Mouse (Mus musculus) Patski (cell line): ENCODE data around the gene Mapk11. TPM values are rescaled to one million over a fixed set of nuclear protein-coding genes. Genes with fewer than 3 reads are reported as not detected.

Source experiments
- ATAC-seq: fragments of 100-300 bp; one replicate; pipeline ENCODE4 v1.8.0; 2021
- CTCF ChIA-PET: fragments of 350-600 bp; sonication (Branson Sonifier 250); formaldehyde crosslinking; loops from one replicate; lab custom pipeline; 2022; ENCODE audit warnings: inconsistent platforms; lab: Charles Lee
- POLR2A ChIA-PET: fragments of 350-600 bp; sonication (Branson Sonifier 250); formaldehyde crosslinking; loops from one replicate; lab custom pipeline; 2022; ENCODE audit warnings: antibody characterized with exemption, inconsistent platforms; lab: Charles Lee
- DNase-seq: peaks from one replicate; pipeline ENCODE4 v3.0.0-alpha.2; 2011; ENCODE audit warnings: low read depth, low spot score
- H3K27me3 ChIP-seq: fragments of 371-371 bp; one replicate; pipeline ENCODE4 v1.5.1; 2021
- CTCF ChIP-seq: fragments of 100-300 bp; IDR thresholded peaks from one replicate; pipeline ENCODE4 v1.5.1; 2021
- in situ Hi-C: fragments of 300-500 bp; cut with MboI; formaldehyde crosslinking; loops from 3 replicates; pipeline ENCODE4 v1.11.1; 2018; ENCODE audit warnings: low pct_unique_long_range_greater_than_20kb, mixed read lengths
- polyA plus RNA-seq: library from polyadenylated mRNA; unstranded; gene quantifications from one replicate; pipeline ENCODE4 v1.2.3, GENCODE M21; 2021

The Mapk11 gene
- polyA plus RNA-seq, 1 experiment from 2014 or later = 16.3 TPM

GRCm38 (mm10) chr15:89165478-89165877 is 16.1 kb upstream of the Mapk11 start:
- DNase-seq (no peak), ATAC-seq (no peak)
- ChIA-PET CTCF (interaction anchor here (0.8 to 1.1 kb wide), 2 partner anchors 30 to 37 kb away, joined by 3 to 4 read pairs; partner anchors contain the start of genes Dennd6b and Hdac10), POLR2A (interaction anchor here (0.9 to 1.1 kb wide), 3 partner anchors 10 to 14 kb away, joined by 3 read pairs; no protein-coding TSS in a partner anchor)
- TF ChIP-seq CTCF = no peak
- H3K27me3 ChIP-seq = no peaks in the 10 kb centered on the region
- in situ Hi-C loops = no loop called here

GRCm38 (mm10) chr15:89161397-89161796 is 12.0 kb upstream of the Mapk11 start:
- CTCF ChIA-PET = interaction anchor here (1.0 to 1.2 kb wide), 2 partner anchors 16 to 48 kb away, joined by 3 to 4 read pairs; no protein-coding TSS in a partner anchor
- no peak for TF ChIP-seq CTCF
- ATAC-seq (peak; percentile 56), DNase-seq (no peak)
- no peaks in the 10 kb centered on the region for H3K27me3 ChIP-seq
- in situ Hi-C loops = no loop called here
- POLR2A ChIA-PET = no interaction called here

GRCm38 (mm10) chr15:89158516-89158915 is 9.1 kb upstream of the Mapk11 start:
- ChIA-PET CTCF (interaction anchor here (1.2 to 1.4 kb wide), 4 partner anchors 19 to 53 kb away, joined by 3 to 5 read pairs (median 4); partner anchors contain the start of gene Ppp6r2), POLR2A (interaction anchor here (1.1 kb wide), 1 partner anchor 37 kb away, joined by 4 read pairs; the partner anchor contains the start of gene Dennd6b)
- no peaks in the 10 kb centered on the region for H3K27me3 ChIP-seq
- DNase-seq (no peak), ATAC-seq (no peak)
- TF ChIP-seq CTCF = no peak
- in situ Hi-C loops = no loop called here

GRCm38 (mm10) chr15:89157954-89158353 is 8.5 kb upstream of the Mapk11 start:
- no peaks in the 10 kb centered on the region for H3K27me3 ChIP-seq
- ChIA-PET CTCF (interaction anchor here (1.3 kb wide), 1 partner anchor 20 kb away, joined by 3 read pairs; no protein-coding TSS in a partner anchor), POLR2A (no interaction called here)
- no peak for DNase-seq
- in situ Hi-C loops = no loop called here
- no peak for TF ChIP-seq CTCF
- ATAC-seq = no peak

GRCm38 (mm10) chr15:89152312-89152711 is 2.9 kb upstream of the Mapk11 start:
- no peaks in the 10 kb centered on the region for H3K27me3 ChIP-seq
- DNase-seq = no peak
- TF ChIP-seq CTCF = no peak
- ChIA-PET CTCF (no interaction called here), POLR2A (no interaction called here)
- no peak for ATAC-seq
- in situ Hi-C loops = no loop called here

GRCm38 (mm10) chr15:89150041-89150390 is 588 bp upstream of the Mapk11 start:
- in situ Hi-C loops = no loop called here
- ATAC-seq = no peak
- no peaks in the 10 kb centered on the region for H3K27me3 ChIP-seq
- no peak for DNase-seq
- CTCF ChIA-PET = interaction anchor here (0.8 to 1.7 kb wide), 3 partner anchors 9 to 27 kb away, joined by 3 to 6 read pairs (median 4); partner anchors contain the start of genes Mapk12 and Tubgcp6
- POLR2A ChIA-PET = interaction anchor here (1.0 to 1.4 kb wide), 4 partner anchors 10 to 57 kb away, joined by 3 to 6 read pairs (median 4); partner anchors contain the start of gene Hdac10
- no peak for TF ChIP-seq CTCF

GRCm38 (mm10) chr15:89148496-89149270 is 745 bp downstream of the Mapk11 start:
- ChIA-PET POLR2A (interaction anchor here (1.0 to 1.5 kb wide), 5 partner anchors 12 to 62 kb away, joined by 3 to 9 read pairs (median 4); partner anchors contain the start of gene Hdac10), CTCF (interaction anchor here (1.2 to 1.3 kb wide), 2 partner anchors 16 to 21 kb away, joined by 3 read pairs; no protein-coding TSS in a partner anchor)
- TF ChIP-seq CTCF = no peak
- ATAC-seq (no peak), DNase-seq (no peak)
- in situ Hi-C loops = no loop called here
- H3K27me3 ChIP-seq = no peaks in the 10 kb centered on the region

GRCm38 (mm10) chr15:89147895-89148294 is 1.5 kb downstream of the Mapk11 start:
- ATAC-seq = peak; percentile 13
- no peaks in the 10 kb centered on the region for H3K27me3 ChIP-seq

GRCm38 (mm10) chr15:89147456-89147855 is 2.0 kb downstream of the Mapk11 start:
- no peak for TF ChIP-seq CTCF
- POLR2A ChIA-PET = no interaction called here
- ATAC-seq (no peak), DNase-seq (no peak)
- no peaks in the 10 kb centered on the region for H3K27me3 ChIP-seq
- in situ Hi-C loops = no loop called here
- CTCF ChIA-PET = no interaction called here

More at GRCm38 (mm10) chr15:89147895-89148294, 1.5 kb downstream of the Mapk11 start:
- CTCF ChIA-PET = no interaction called here
- POLR2A ChIA-PET = no interaction called here
- DNase-seq = peak; percentile 53
- in situ Hi-C loops = no loop called here
- no peak for TF ChIP-seq CTCF

GRCm38 (mm10) chr15:89147024-89147423 is 2.4 kb downstream of the Mapk11 start:
- in situ Hi-C loops = no loop called here
- CTCF ChIA-PET = no interaction called here
- no peak for DNase-seq

GRCm38 (mm10) chr15:89146537-89146936 is 2.9 kb downstream of the Mapk11 start:
- in situ Hi-C loops = no loop called here
- CTCF ChIA-PET = no interaction called here
- TF ChIP-seq CTCF = no peak
- no peaks in the 10 kb centered on the region for H3K27me3 ChIP-seq
- POLR2A ChIA-PET = no interaction called here
- DNase-seq = no peak
- no peak for ATAC-seq

More at GRCm38 (mm10) chr15:89147024-89147423, 2.4 kb downstream of the Mapk11 start:
- H3K27me3 ChIP-seq = no peaks in the 10 kb centered on the region
- ATAC-seq = no peak
- no peak for TF ChIP-seq CTCF
- POLR2A ChIA-PET = no interaction called here
